Mouse (Mus musculus) hindbrain, embryonic 10.5 days (tissue): ENCODE measurements around the gene Ros1. TPM values are rescaled to one million over a fixed set of nuclear protein-coding genes. Genes with fewer than 3 reads are reported as not detected.
A peak's percentile ranks its signal among the peaks of the same experiment; 100 is the strongest.

ENCODE experiments used
- DNase-seq: peaks from one replicate; pipeline ENCODE4 v3.0.0-alpha.2; 2017; ENCODE audit warnings: low spot score
- H3K27ac ChIP-seq: fragments of 300-500 bp; sonication (generic); 2 replicates; pipeline ENCODE4 v1.5.1; 2016; ENCODE audit warnings: mild to moderate bottlenecking, moderate library complexity
- H3K27me3 ChIP-seq: fragments of 300-500 bp; sonication (generic); 2 replicates; pipeline ENCODE4 v1.6.1; 2016; ENCODE audit warnings: mild to moderate bottlenecking; ENCODE audit not compliant: poor library complexity, insufficient read depth, severe bottlenecking
- H3K36me3 ChIP-seq: fragments of 300-500 bp; sonication (generic); 2 replicates; pipeline ENCODE4 v1.6.1; 2016; ENCODE audit warnings: mild to moderate bottlenecking, moderate library complexity
- H3K4me1 ChIP-seq: fragments of 300-500 bp; sonication (generic); replicated peaks from 2 replicates; pipeline ENCODE4 v1.6.1; 2016; ENCODE audit warnings: mild to moderate bottlenecking
- H3K4me3 ChIP-seq: fragments of 300-500 bp; sonication (generic); 2 replicates; pipeline ENCODE4 v1.5.1; 2016; ENCODE audit warnings: mild to moderate bottlenecking, moderate library complexity
- H3K9me3 ChIP-seq: fragments of 300-500 bp; sonication (generic); 2 replicates; pipeline ENCODE4 v1.6.1; 2016; ENCODE audit warnings: mild to moderate bottlenecking, moderate library complexity
- WGBS: fragments of 180-500 bp; shearing (Covaris S2); methylation state at CpG from one replicate; pipeline ENCODE4 v1.1.7; 2016; 5-methylcytosine and 5-hydroxymethylcytosine counted together
- polyA plus RNA-seq: library from polyadenylated mRNA; unstranded; fragments of >200 nt; fragmentation: Nextera tagmentation; extraction: Ambion mirVana; gene quantifications from 2 replicates; pipeline ENCODE4 v1.2.1, GENCODE M21; 2016

Gene Ros1
- polyA plus RNA-seq, 1 experiment from 2014 or later, result not detected

- no peaks in the 10 kb centered on the region for H3K36me3 ChIP-seq
- peak; percentile 3 for DNase-seq
- no peaks in the 10 kb centered on the region for H3K9me3 ChIP-seq
- no peak overlapping the region for H3K27ac ChIP-seq
- peaks cover 100% of the 10 kb centered on the region for H3K27me3 ChIP-seq
- H3K4me3 ChIP-seq, result no peak overlapping the region
- WGBS, result 8% methylated on average over 7 of the region's 7 CpGs
- H3K4me1 ChIP-seq, result peaks cover 37% of the 10 kb centered on the region
These were observed 169.2 kb downstream of the Ros1 start for GRCm38 (mm10) chr10:52025821-52026220.

- Histone ChIP-seq H3K9me3 (no peaks in the 10 kb centered on the region), H3K36me3 (no peaks in the 10 kb centered on the region), H3K4me3 (no peak overlapping the region), H3K27ac (no peak overlapping the region), H3K4me1 (peaks cover 37% of the 10 kb centered on the region), H3K27me3 (peaks cover 100% of the 10 kb centered on the region)
- WGBS, result 0% methylated on average over 1 of the region's 1 CpGs
- DNase-seq, result peak; percentile 23
These were observed 169.8 kb downstream of the Ros1 start for GRCm38 (mm10) chr10:52025291-52025690.

- Histone ChIP-seq H3K4me3 (no peak overlapping the region), H3K27ac (no peak overlapping the region), H3K4me1 (peaks cover 34% of the 10 kb centered on the region), H3K27me3 (peaks cover 100% of the 10 kb centered on the region), H3K36me3 (no peaks in the 10 kb centered on the region), H3K9me3 (no peaks in the 10 kb centered on the region)
- DNase-seq, result no peak
- 11% methylated on average over 2 of the region's 2 CpGs for WGBS
These were observed 171.0 kb downstream of the Ros1 start for GRCm38 (mm10) chr10:52024053-52024410.

- H3K36me3 ChIP-seq, result no peaks in the 10 kb centered on the region
- H3K4me1 ChIP-seq, result peaks cover 34% of the 10 kb centered on the region
- no peaks in the 10 kb centered on the region for H3K9me3 ChIP-seq
- H3K27me3 ChIP-seq, result peaks cover 100% of the 10 kb centered on the region
- peak overlapping the region; percentile 59 for H3K4me3 ChIP-seq
- H3K27ac ChIP-seq, result no peak overlapping the region
- peak; percentile 50 for DNase-seq
- 3% methylated on average over 17 of the region's 17 CpGs for WGBS
These were observed 171.6 kb downstream of the Ros1 start for GRCm38 (mm10) chr10:52023213-52024052.

- Histone ChIP-seq H3K4me3 (peak within 1 kb of the TSS; percentile 59), H3K4me1 (peaks cover 30% of the 10 kb centered on the region), H3K27ac (peak within 1 kb of the TSS; percentile 45), H3K36me3 (no peaks in the 10 kb centered on the region), H3K27me3 (peaks cover 94% of the 10 kb centered on the region), H3K9me3 (no peaks in the 10 kb centered on the region)
- under 1% methylated on average over 60 of the region's 60 CpGs for WGBS
- peak; percentile 75 for DNase-seq
These were observed 172.4 kb downstream of the Ros1 start, which contains the start of gene Vgll2 for GRCm38 (mm10) chr10:52022413-52023212. Gene Vgll2, plus strand, starts transcription at chr10:52022502.

- Histone ChIP-seq H3K36me3 (no peaks in the 10 kb centered on the region), H3K27ac (peak overlapping the region; percentile 45), H3K4me1 (peaks cover 22% of the 10 kb centered on the region), H3K9me3 (no peaks in the 10 kb centered on the region), H3K4me3 (peak overlapping the region; percentile 59), H3K27me3 (peaks cover 86% of the 10 kb centered on the region)
- 0% methylated on average over 15 of the region's 15 CpGs for WGBS
- DNase-seq, result no peak
These were observed 173.2 kb downstream of the Ros1 start for GRCm38 (mm10) chr10:52021736-52022394.

GRCm38 (mm10) chr10:52021231-52021630 lies 173.8 kb downstream of the Ros1 start:
- no peaks in the 10 kb centered on the region for H3K36me3 ChIP-seq
- H3K27ac ChIP-seq, result no peak overlapping the region
- under 1% methylated on average over 9 of the region's 9 CpGs for WGBS
- peak overlapping the region; percentile 59; the same call in 1 of the 2 replicates for H3K4me3 ChIP-seq
- peaks cover 22% of the 10 kb centered on the region for H3K4me1 ChIP-seq
- H3K9me3 ChIP-seq, result no peaks in the 10 kb centered on the region
- H3K27me3 ChIP-seq, result peaks cover 80% of the 10 kb centered on the region
- DNase-seq, result peak; percentile 34

GRCm38 (mm10) chr10:52018471-52018870 lies 176.6 kb downstream of the Ros1 start:
- WGBS, result 73% methylated on average over 1 of the region's 1 CpGs
- Histone ChIP-seq H3K36me3 (no peaks in the 10 kb centered on the region), H3K27ac (no peak overlapping the region), H3K4me3 (no peak overlapping the region), H3K4me1 (peaks cover 22% of the 10 kb centered on the region), H3K27me3 (peaks cover 52% of the 10 kb centered on the region), H3K9me3 (no peaks in the 10 kb centered on the region)
- no peak for DNase-seq

Other genes starting within 250 kb of the Ros1 start
- 1.4 and 1.6 TPM in 2 replicates for gene Vgll2, start 172.7 kb downstream of the Ros1 start, polyA plus RNA-seq
- gene Dcbld1, start 38.4 kb upstream of the Ros1 start, polyA plus RNA-seq, result 20.0 and 22.6 TPM in 2 replicates
- not detected in 2 replicates for gene Gm26741, start 163.5 kb upstream of the Ros1 start, polyA plus RNA-seq
- 17.7 and 18.0 TPM in 2 replicates for gene Gopc, start 186.9 kb upstream of the Ros1 start, polyA plus RNA-seq
- gene Nepn, start 193.7 kb upstream of the Ros1 start, polyA plus RNA-seq, result not detected in 2 replicates
- gene Nus1, start 222.3 kb upstream of the Ros1 start, polyA plus RNA-seq, result 11.0 and 13.5 TPM in 2 replicates